Mouse (Mus musculus): ENCODE data around the gene Ppp1r35.

Gene Ppp1r35

GRCm38 (mm10) chr5:137751221-137751887, 27.3 kb upstream of the Ppp1r35 start:
- DNase-seq (ENCODE audit: low read depth, low spot score), result no peak

- no peak for DNase-seq (ENCODE audit: low read depth, low spot score)
These were observed 26.7 kb upstream of the Ppp1r35 start for GRCm38 (mm10) chr5:137751988-137752387.

- no peak for DNase-seq (ENCODE audit: low read depth, low spot score)
These were observed 25.4 kb upstream of the Ppp1r35 start for GRCm38 (mm10) chr5:137753111-137753832.

GRCm38 (mm10) chr5:137755425-137755824, 23.2 kb upstream of the Ppp1r35 start:
- DNase-seq (ENCODE audit: low read depth, low spot score), result no peak

GRCm38 (mm10) chr5:137756106-137756505, 22.5 kb upstream of the Ppp1r35 start:
- no peak for DNase-seq (ENCODE audit: low read depth, low spot score)

- DNase-seq (ENCODE audit: low read depth, low spot score), result peak; percentile 85
These were observed 21.6 kb upstream of the Ppp1r35 start for GRCm38 (mm10) chr5:137756882-137757661.

- no peak for DNase-seq (ENCODE audit: low read depth, low spot score)
These were observed 20.8 kb upstream of the Ppp1r35 start for GRCm38 (mm10) chr5:137757887-137758286.

- DNase-seq (ENCODE audit: low read depth, low spot score), result no peak
These were observed 19.6 kb upstream of the Ppp1r35 start for GRCm38 (mm10) chr5:137758921-137759534.

GRCm38 (mm10) chr5:137759971-137760412, 18.7 kb upstream of the Ppp1r35 start:
- DNase-seq (ENCODE audit: low read depth, low spot score), result peak; percentile 92

GRCm38 (mm10) chr5:137764609-137765340, 13.9 kb upstream of the Ppp1r35 start:
- peak; percentile 68 for DNase-seq (ENCODE audit: low read depth, low spot score)

- peak; percentile 65 for DNase-seq (ENCODE audit: low read depth, low spot score)
These were observed 12.4 kb upstream of the Ppp1r35 start for GRCm38 (mm10) chr5:137766270-137766669.

GRCm38 (mm10) chr5:137768475-137768874, 10.2 kb upstream of the Ppp1r35 start:
- DNase-seq (ENCODE audit: low read depth, low spot score), result no peak

- DNase-seq (ENCODE audit: low read depth, low spot score), result peak; percentile 83
These were observed 7.9 kb upstream of the Ppp1r35 start for GRCm38 (mm10) chr5:137770709-137771108.

- no peak for DNase-seq (ENCODE audit: low read depth, low spot score)
These were observed 5.9 kb upstream of the Ppp1r35 start for GRCm38 (mm10) chr5:137772755-137773154.

- no peak for DNase-seq (ENCODE audit: low read depth, low spot score)
These were observed 2.9 kb upstream of the Ppp1r35 start for GRCm38 (mm10) chr5:137775587-137776290.

- peak; percentile 76 for DNase-seq (ENCODE audit: low read depth, low spot score)
These were observed 2.2 kb upstream of the Ppp1r35 start for GRCm38 (mm10) chr5:137776408-137776918.

- DNase-seq (ENCODE audit: low read depth, low spot score), result no peak
These were observed 1.3 kb upstream of the Ppp1r35 start for GRCm38 (mm10) chr5:137777267-137777845.

GRCm38 (mm10) chr5:137779053-137779933, 644 bp downstream of the Ppp1r35 start:
- peak; percentile 67 for DNase-seq (ENCODE audit: low read depth, low spot score)

GRCm38 (mm10) chr5:137781661-137782060, 3.0 kb downstream of the Ppp1r35 start:
- DNase-seq (ENCODE audit: low read depth, low spot score), result no peak
